Mouse (Mus musculus) cerebellum, adult 2 months (tissue): ENCODE measurements around the gene Six2. TPM values are rescaled to one million over a fixed set of nuclear protein-coding genes. Genes with fewer than 3 reads are reported as not detected.
"Not testable (repeated sequence)": the region's sequence is repeated elsewhere in the genome, so short reads cannot be mapped to it uniquely, and the experiment has no call there.

Experiments used
- DNase-seq, 2 experiments: peaks; one replicate each; pipeline ENCODE4 v3.0.0; 2021
- H3K27ac ChIP-seq: fragments of 200-500 bp; 2 replicates; pipeline ENCODE4 v1.5.1; 2012; ENCODE audit warnings: low read length, control low read depth, inconsistent platforms; ENCODE audit not compliant: insufficient read depth
- H3K27me3 ChIP-seq: fragments of 200-500 bp; 2 replicates; pipeline ENCODE4 v1.6.1; 2012; ENCODE audit warnings: inconsistent platforms, mild to moderate bottlenecking, low read length, moderate library complexity; ENCODE audit not compliant: control insufficient read depth, insufficient read depth
- H3K4me1 ChIP-seq: fragments of 200-500 bp; 2 replicates; pipeline ENCODE4 v1.6.1; 2011; ENCODE audit warnings: low read length; ENCODE audit not compliant: control insufficient read depth, insufficient read depth
- H3K4me3 ChIP-seq: fragments of 200-500 bp; replicated peaks from 2 replicates; pipeline ENCODE3; 2011; ENCODE audit warnings: mild to moderate bottlenecking, low read depth, low read length, control low read depth; ENCODE audit not compliant: insufficient read depth
- CTCF ChIP-seq: fragments of 200-500 bp; IDR thresholded peaks from 2 replicates; pipeline ENCODE4 v1.5.1; 2011; ENCODE audit warnings: low read depth, mild to moderate bottlenecking, control low read depth, low read length, moderate library complexity, borderline replicate concordance; ENCODE audit not compliant: insufficient read depth
- POLR2A ChIP-seq: fragments of 200-500 bp; IDR thresholded peaks from 2 replicates; pipeline ENCODE4 v1.6.1; 2011; ENCODE audit warnings: low read length, control low read depth, borderline replicate concordance; ENCODE audit not compliant: insufficient read depth
- WGBS: fragments of 180-500 bp; shearing (Covaris S2); methylation state at CpG from one replicate; pipeline ENCODE4 v1.1.7; 2018; 5-methylcytosine and 5-hydroxymethylcytosine counted together
- polyA plus RNA-seq: library from polyadenylated mRNA; depleted of rRNA; stranded (reverse); fragments of >200 nt; gene quantifications from 2 replicates; pipeline ENCODE4 v1.2.3, GENCODE M21; 2012

Six2 gene
- polyA plus RNA-seq, 1 experiment = 0.07 TPM

GRCm38 (mm10) chr17:85687421-85688235 is 446 bp downstream of the Six2 start:
- no peak overlapping the region for H3K4me3 ChIP-seq
- no peak for TF ChIP-seq POLR2A
- no peak for TF ChIP-seq CTCF
- no peak for DNase-seq
- H3K27me3 ChIP-seq = peaks cover 27% of the 10 kb centered on the region; the same call in 1 of the 2 replicates
- WGBS = under 1% methylated on average over 108 of the region's 109 CpGs
- H3K27ac ChIP-seq = no peak overlapping the region
- no peaks in the 10 kb centered on the region for H3K4me1 ChIP-seq

GRCm38 (mm10) chr17:85686476-85687420 is 1.3 kb downstream of the Six2 start:
- no peak overlapping the region for H3K4me3 ChIP-seq
- no peak for TF ChIP-seq POLR2A
- TF ChIP-seq CTCF = no peak
- H3K27me3 ChIP-seq = peaks cover 21% of the 10 kb centered on the region; the same call in 1 of the 2 replicates
- no peaks in the 10 kb centered on the region for H3K4me1 ChIP-seq
- WGBS = 4% methylated on average over 42 of the region's 42 CpGs
- no peak overlapping the region for H3K27ac ChIP-seq
- no peak for DNase-seq

- H3K4me1 ChIP-seq = no peaks in the 10 kb centered on the region
- DNase-seq = no peak
- peaks cover 19% of the 10 kb centered on the region; the same call in 1 of the 2 replicates for H3K27me3 ChIP-seq
- TF ChIP-seq CTCF = no peak
- H3K4me3 ChIP-seq = no peak overlapping the region
- H3K27ac ChIP-seq = no peak overlapping the region
- 7% methylated on average over 11 of the region's 11 CpGs for WGBS
Measured at GRCm38 (mm10) chr17:85685689-85686281, 2.3 kb downstream of the Six2 start.

- TF ChIP-seq POLR2A = no peak
- TF ChIP-seq CTCF = no peak
- under 1% methylated on average over 46 of the region's 46 CpGs for WGBS
- Histone ChIP-seq H3K4me3 (no peak overlapping the region), H3K4me1 (no peaks in the 10 kb centered on the region), H3K27ac (no peak overlapping the region), H3K27me3 (peaks cover 20% of the 10 kb centered on the region; the same call in 1 of the 2 replicates)
- DNase-seq = no peak
Measured at GRCm38 (mm10) chr17:85684841-85685688, 3.0 kb downstream of the Six2 start.

GRCm38 (mm10) chr17:85684436-85684835 is 3.6 kb downstream of the Six2 start:
- H3K27me3 ChIP-seq = peaks cover 21% of the 10 kb centered on the region; the same call in 1 of the 2 replicates
- DNase-seq, H3K4me3 ChIP-seq, H3K4me1 ChIP-seq, H3K27ac ChIP-seq: not testable (repeated sequence)
- 4% methylated on average over 6 of the region's 6 CpGs for WGBS

GRCm38 (mm10) chr17:85683984-85684307 is 4.1 kb downstream of the Six2 start:
- TF ChIP-seq POLR2A = no peak
- TF ChIP-seq CTCF = no peak
- no peak overlapping the region for H3K27ac ChIP-seq
- H3K4me3 ChIP-seq = no peak overlapping the region
- H3K27me3 ChIP-seq = peaks cover 18% of the 10 kb centered on the region; the same call in 1 of the 2 replicates
- WGBS = under 1% methylated on average over 17 of the region's 17 CpGs
- H3K4me1 ChIP-seq = no peaks in the 10 kb centered on the region
- DNase-seq = no peak

- DNase-seq = no peak
- Histone ChIP-seq H3K27ac (no peak overlapping the region), H3K27me3 (peaks cover 15% of the 10 kb centered on the region; the same call in 1 of the 2 replicates), H3K4me1 (no peaks in the 10 kb centered on the region), H3K4me3 (no peak overlapping the region)
- TF ChIP-seq CTCF (no peak), POLR2A (no peak)
- 3% methylated on average over 25 of the region's 25 CpGs for whole genome bisulfite sequencing
Measured at GRCm38 (mm10) chr17:85683111-85683983, 4.7 kb downstream of the Six2 start.
